Mouse (Mus musculus) myocyte (in vitro differentiated cells): ENCODE results near the gene Lbh. TPM values are rescaled to one million over a fixed set of nuclear protein-coding genes. Genes with fewer than 3 reads are reported as not detected.

ENCODE experiments used
- H3K27me3 ChIP-seq: one replicate; pipeline ENCODE4 v1.6.1; 2011; ENCODE audit not compliant: control insufficient read depth, insufficient read depth, insufficient read length
- H3K36me3 ChIP-seq: one replicate; pipeline ENCODE4 v1.6.1; 2011; ENCODE audit not compliant: control insufficient read depth, insufficient read depth
- H3K4me2 ChIP-seq: one replicate; pipeline ENCODE4 v1.6.1; 2011; ENCODE audit warnings: low read depth, control low read depth
- H3K4me3 ChIP-seq: one replicate; pipeline ENCODE4 v1.5.1; 2011; ENCODE audit warnings: mild to moderate bottlenecking, control low read depth, moderate library complexity
- H3K79me2 ChIP-seq: one replicate; pipeline ENCODE4 v1.6.1; 2011; ENCODE audit not compliant: control insufficient read depth, insufficient read depth
- H3ac ChIP-seq: one replicate; pipeline ENCODE4 v1.6.1; 2011; ENCODE audit not compliant: control insufficient read depth, insufficient read length
- CEBPB ChIP-seq: IDR thresholded peaks from 2 replicates; pipeline ENCODE4 v1.6.1; 2011; ENCODE audit warnings: mild to moderate bottlenecking, moderate library complexity; ENCODE audit not compliant: poor library complexity, insufficient read depth, severe bottlenecking
- E2F4 ChIP-seq: IDR thresholded peaks from one replicate; pipeline ENCODE4 v1.6.1; 2011; ENCODE audit warnings: mild to moderate bottlenecking, control low read depth, moderate library complexity; ENCODE audit not compliant: insufficient read depth
- MAX ChIP-seq: IDR thresholded peaks from one replicate; pipeline ENCODE4 v1.6.1; 2011; ENCODE audit warnings: low read depth, mild to moderate bottlenecking, control low read depth
- MYOD1 ChIP-seq, 3 experiments: IDR thresholded peaks; one replicate each; pipeline ENCODE4 v1.6.1; 2011; ENCODE audit warnings: control low read depth in 2 of 3, low read depth in 2 of 3, mild to moderate bottlenecking in 2 of 3, moderate library complexity in 1 of 3; ENCODE audit not compliant: insufficient read length in 2 of 3, control insufficient read depth in 1 of 3
- MYOG ChIP-seq, 3 experiments: IDR thresholded peaks; one replicate each; pipeline ENCODE4 v1.6.1; 2011; ENCODE audit warnings: control low read depth in 2 of 3, low read depth in 2 of 3, mild to moderate bottlenecking in 2 of 3; ENCODE audit not compliant: insufficient read length in 2 of 3, control insufficient read depth in 1 of 3, insufficient read depth in 1 of 3
- POLR2A ChIP-seq: IDR thresholded peaks from one replicate; pipeline ENCODE4 v1.6.1; 2011; ENCODE audit warnings: low read depth, mild to moderate bottlenecking, control low read depth, moderate library complexity; ENCODE audit not compliant: insufficient read length
- POLR2AphosphoS2 ChIP-seq: IDR thresholded peaks from one replicate; pipeline ENCODE4 v1.6.1; 2011; ENCODE audit warnings: low read depth, control low read depth; ENCODE audit not compliant: insufficient read length
- REST ChIP-seq: IDR thresholded peaks from one replicate; pipeline ENCODE4 v1.6.1; 2011; ENCODE audit warnings: mild to moderate bottlenecking, control low read depth, moderate library complexity; ENCODE audit not compliant: insufficient read depth, insufficient read length
- SRF ChIP-seq: IDR thresholded peaks from one replicate; pipeline ENCODE4 v1.6.1; 2011; ENCODE audit warnings: low read depth; ENCODE audit not compliant: control insufficient read depth, insufficient read length
- TCF12 ChIP-seq: IDR thresholded peaks from one replicate; pipeline ENCODE4 v1.6.1; 2011; ENCODE audit warnings: mild to moderate bottlenecking, control low read depth; ENCODE audit not compliant: poor library complexity, insufficient read depth, severe bottlenecking
- TCF3 ChIP-seq: IDR thresholded peaks from one replicate; pipeline ENCODE4 v1.6.1; 2011; ENCODE audit warnings: low read depth, control low read depth; ENCODE audit not compliant: insufficient read length
- USF1 ChIP-seq: IDR thresholded peaks from one replicate; pipeline ENCODE4 v1.6.1; 2011; ENCODE audit warnings: low read depth, mild to moderate bottlenecking, control low read depth, moderate library complexity
- polyA plus RNA-seq: library from polyadenylated mRNA; unstranded; fragments of >200 nt; fragmentation: generic; extraction: Trizol; gene quantifications from one replicate; pipeline ENCODE4 v1.2.1, GENCODE M21; 2012; ENCODE audit warnings: missing spikeins

Lbh gene
- polyA plus RNA-seq, 1 experiment = 29.8 TPM

GRCm38 (mm10) chr17:72937204-72937603 is 19.1 kb downstream of the Lbh start:
- Histone ChIP-seq H3K79me2 (peaks cover 53% of the 10 kb centered on the region), H3K4me2 (no peak overlapping the region), H3K27me3 (no peaks in the 10 kb centered on the region), H3ac (no peak overlapping the region), H3K4me3 (no peak overlapping the region), H3K36me3 (peaks cover 32% of the 10 kb centered on the region)
- TF ChIP-seq TCF3 (no peak), TCF12 (no peak), MYOG (IDR thresholded peaks at IDR 0.05; ENCODE audit: control insufficient read depth in 1 of 3, insufficient read depth in 1 of 3, insufficient read length in 2 of 3, low read depth in 2 of 3) (no peak)

DNA sequence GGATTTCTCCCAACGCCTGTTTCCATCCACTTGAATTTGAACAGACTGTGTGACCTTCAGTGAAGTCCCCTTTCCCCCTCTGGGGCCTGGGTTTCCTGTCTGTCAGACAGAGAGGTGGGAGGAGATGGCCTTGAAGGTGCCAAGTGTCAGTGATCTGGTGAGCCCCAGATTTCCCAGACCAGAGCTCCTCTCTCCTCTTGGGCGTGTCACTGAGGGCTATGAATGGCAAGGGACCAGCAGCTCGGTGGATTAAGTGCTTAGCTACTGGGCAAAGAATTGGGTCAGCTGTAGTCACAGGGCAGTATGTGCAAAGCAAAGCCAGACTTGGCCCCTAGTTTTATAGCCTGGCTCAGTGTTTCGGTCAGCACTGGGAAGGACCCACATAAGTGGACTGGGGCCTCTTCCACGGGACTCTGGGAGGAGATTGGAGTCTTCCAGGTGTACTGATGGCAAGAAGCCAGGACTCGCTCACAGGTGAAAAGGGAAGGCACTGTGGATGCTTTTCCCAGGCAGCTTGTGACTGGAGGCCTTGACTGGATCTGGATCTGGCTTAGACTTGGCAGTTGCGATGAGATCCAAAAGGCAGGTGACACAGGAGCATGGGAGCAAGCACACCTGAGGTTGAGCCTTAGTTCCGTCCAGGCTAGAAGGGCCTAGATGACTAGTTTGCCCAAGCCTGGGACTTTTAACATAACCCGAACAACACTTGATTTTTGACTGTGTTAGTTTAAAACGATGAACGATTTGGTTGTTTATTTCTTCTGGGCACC is 20.1 kb downstream of the Lbh start:
- Histone ChIP-seq H3K4me2 (no peak overlapping the region), H3K36me3 (peaks cover 25% of the 10 kb centered on the region), H3K79me2 (peaks cover 43% of the 10 kb centered on the region), H3ac (no peak overlapping the region), H3K27me3 (no peaks in the 10 kb centered on the region), H3K4me3 (no peak overlapping the region)
- TF ChIP-seq CEBPB (no peak), MYOG (IDR thresholded peaks at IDR 0.05; ENCODE audit: control insufficient read depth in 1 of 3, insufficient read depth in 1 of 3, insufficient read length in 2 of 3, low read depth in 2 of 3) (no peak), MYOD1 (IDR thresholded peaks at IDR 0.05; ENCODE audit: control insufficient read depth in 1 of 3, insufficient read length in 2 of 3, low read depth in 2 of 3) (no peak), TCF12 (no peak), SRF (no peak), E2F4 (no peak), POLR2AphosphoS2 (no peak), POLR2A (no peak), REST (no peak), USF1 (no peak), TCF3 (no peak), MAX (no peak)

DNA sequence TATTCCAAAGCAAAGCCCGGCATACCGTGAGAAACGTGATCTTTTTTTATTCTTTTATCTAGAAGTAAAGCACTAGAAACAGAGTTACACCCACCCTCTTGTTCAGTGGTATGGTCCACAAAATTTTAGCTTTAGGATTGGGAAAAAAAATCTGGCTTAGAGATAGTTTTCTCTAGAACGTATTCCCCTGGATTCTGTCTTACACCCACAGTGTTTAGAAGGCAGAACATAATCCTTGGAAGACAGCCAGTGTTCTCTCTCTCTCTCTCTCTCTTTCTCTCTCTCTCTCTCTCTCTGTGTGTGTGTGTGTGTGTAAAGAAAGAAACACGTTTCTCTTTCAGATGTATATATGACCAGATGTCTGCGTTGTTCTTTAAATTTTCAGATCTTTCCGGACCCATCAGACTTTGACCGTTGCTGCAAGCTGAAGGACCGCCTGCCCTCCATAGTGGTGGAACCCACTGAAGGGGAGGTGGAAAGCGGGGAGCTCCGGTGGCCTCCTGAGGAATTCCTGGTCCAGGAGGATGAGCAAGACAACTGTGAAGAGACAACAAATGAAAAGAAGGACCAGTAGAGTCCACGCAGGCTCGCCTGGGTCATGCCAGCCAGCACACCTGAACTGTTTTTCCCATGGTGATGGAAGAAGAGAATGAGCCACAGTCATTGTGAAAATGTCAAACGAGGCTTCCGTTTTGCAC is 20.9 kb downstream of the Lbh start:
- H3K27me3 ChIP-seq = no peaks in the 10 kb centered on the region
- H3K79me2 ChIP-seq = peaks cover 37% of the 10 kb centered on the region
- TF ChIP-seq MYOG (IDR thresholded peaks at IDR 0.05; ENCODE audit: control insufficient read depth in 1 of 3, insufficient read depth in 1 of 3, insufficient read length in 2 of 3, low read depth in 2 of 3) = no peak
- TF ChIP-seq SRF = no peak
- no peak for TF ChIP-seq MYOD1 (IDR thresholded peaks at IDR 0.05; ENCODE audit: control insufficient read depth in 1 of 3, insufficient read length in 2 of 3, low read depth in 2 of 3)
- no peak for TF ChIP-seq CEBPB
- H3K36me3 ChIP-seq = peaks cover 23% of the 10 kb centered on the region
- H3K4me2 ChIP-seq = no peak overlapping the region
- no peak overlapping the region for H3K4me3 ChIP-seq
- no peak overlapping the region for H3ac ChIP-seq

- Histone ChIP-seq H3ac (no peak overlapping the region), H3K4me3 (no peak overlapping the region), H3K36me3 (peaks cover 23% of the 10 kb centered on the region), H3K27me3 (no peaks in the 10 kb centered on the region), H3K79me2 (peaks cover 32% of the 10 kb centered on the region), H3K4me2 (no peak overlapping the region)
- TF ChIP-seq MAX (no peak), POLR2AphosphoS2 (no peak)
Measured at GRCm38 (mm10) chr17:72939569-72939899, 21.4 kb downstream of the Lbh start.

- Histone ChIP-seq H3K4me2 (no peak overlapping the region), H3ac (no peak overlapping the region), H3K79me2 (no peaks in the 10 kb centered on the region), H3K36me3 (peaks cover 17% of the 10 kb centered on the region), H3K27me3 (no peaks in the 10 kb centered on the region), H3K4me3 (no peak overlapping the region)
- TF ChIP-seq USF1 = no peak
- TF ChIP-seq TCF3 = no peak
- TF ChIP-seq REST = no peak
- no peak for TF ChIP-seq MYOG (IDR thresholded peaks at IDR 0.05; ENCODE audit: control insufficient read depth in 1 of 3, insufficient read depth in 1 of 3, insufficient read length in 2 of 3, low read depth in 2 of 3)
- no peak for TF ChIP-seq MAX
- no peak for TF ChIP-seq TCF12
- no peak for TF ChIP-seq MYOD1 (IDR thresholded peaks at IDR 0.05; ENCODE audit: control insufficient read depth in 1 of 3, insufficient read length in 2 of 3, low read depth in 2 of 3)
- no peak for TF ChIP-seq E2F4
- no peak for TF ChIP-seq SRF
- TF ChIP-seq POLR2AphosphoS2 = no peak
- TF ChIP-seq POLR2A = no peak
- TF ChIP-seq CEBPB = no peak
Measured at GRCm38 (mm10) chr17:72944368-72944767, 26.3 kb downstream of the Lbh start.
